ENCODE assay signal across 8 mouse cellular contexts in the genomic region with DNA sequence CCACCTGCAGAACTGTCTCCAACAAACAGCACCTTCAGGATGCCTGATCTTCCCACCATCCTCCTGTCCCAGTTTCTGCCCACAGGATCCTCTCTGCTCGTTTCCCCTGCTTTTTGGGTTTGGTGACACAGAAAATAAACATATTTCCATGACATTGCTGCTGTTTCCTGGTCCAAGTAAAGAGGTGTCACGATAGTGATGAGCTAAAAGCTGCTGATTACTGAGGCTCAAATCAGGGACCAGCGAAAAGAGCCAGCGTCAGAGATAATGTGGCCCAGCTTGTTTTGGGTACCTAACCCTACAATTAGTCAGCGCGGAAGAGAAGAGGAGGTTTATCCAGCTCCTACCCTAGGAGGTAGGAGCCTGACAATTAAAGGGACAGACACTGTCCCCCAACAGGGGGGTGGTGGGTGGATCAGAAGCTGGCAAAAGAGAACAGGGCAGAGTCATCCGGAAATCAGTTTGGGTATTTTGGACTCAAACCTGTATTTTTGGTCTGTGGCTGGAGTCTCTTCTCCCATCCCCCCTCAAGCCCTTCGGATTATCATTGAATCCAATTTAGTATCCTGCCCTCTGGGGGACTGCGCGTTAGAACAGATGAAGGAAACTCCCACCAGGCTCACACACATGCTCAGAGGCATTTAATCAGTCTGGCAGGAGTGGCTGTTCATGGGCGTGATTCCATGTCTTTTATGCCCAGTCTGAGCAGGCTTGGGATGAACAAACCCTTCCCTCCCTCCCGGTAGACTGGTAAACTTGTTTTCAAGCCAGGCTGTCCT. TPM values are rescaled to one million over a fixed set of nuclear protein-coding genes. Genes with fewer than 3 reads are reported as not detected.
DNase-seq lines count a peak whose midpoint lies in the region; ATAC-seq and TF ChIP-seq lines count a peak whose summit lies in the region.

No protein-coding gene starts in this region.

- no peak for TF ChIP-seq POLR2A in lung, adult 2 months (IDR thresholded peaks at IDR 0.05; ENCODE audit: borderline replicate concordance, extremely low read depth, low read depth, low read length)

- H3K27ac ChIP-seq in kidney, embryonic 14.5 days (ENCODE audit: low read depth, low read length) = no peak overlapping the region
- H3K27ac ChIP-seq in kidney, embryonic 16.5 days (ENCODE audit: low read length) = no peak overlapping the region
- H3K27ac ChIP-seq in embryonic facial prominence, embryonic 15.5 days (replicated peaks) = peak overlapping the region; percentile 73
- H3K27ac ChIP-seq in neural tube, embryonic 13.5 days (replicated peaks) = peak overlapping the region; percentile 96

- peaks cover 14% of the 10 kb centered on the region; the same call in 1 of the 2 replicates for H3K27me3 ChIP-seq in kidney, embryonic 14.5 days (ENCODE audit: control insufficient read depth, insufficient read depth, low read length)
- H3K27me3 ChIP-seq in kidney, embryonic 16.5 days (ENCODE audit: insufficient read depth, low read length) = peaks cover 19% of the 10 kb centered on the region
- peaks cover 75% of the 10 kb centered on the region for H3K27me3 ChIP-seq in embryonic facial prominence, embryonic 15.5 days
- H3K27me3 ChIP-seq in neural tube, embryonic 13.5 days = no peaks in the 10 kb centered on the region

- no peak overlapping the region for H3K9ac ChIP-seq in kidney, embryonic 14.5 days (ENCODE audit: low read depth, low read length)
- H3K9ac ChIP-seq in kidney, embryonic 16.5 days (replicated peaks; ENCODE audit: low read length) = no peak overlapping the region
- no peak overlapping the region for H3K9ac ChIP-seq in embryonic facial prominence, embryonic 15.5 days
- peak overlapping the region; percentile 58 for H3K9ac ChIP-seq in neural tube, embryonic 13.5 days

- peak; percentile 75 to 78 for DNase-seq in layer of hippocampus, adult 8-10 months (ENCODE audit: low spot score in 2 of 2)
- no peak for DNase-seq in lung, adult 2 months
- DNase-seq in ovary, postnatal 36 days (ENCODE audit: low spot score) = no peak
- DNase-seq in thymus, postnatal 25 days = no peak

- H3K9me3 ChIP-seq in kidney, embryonic 14.5 days (ENCODE audit: control insufficient read depth, low read length) = no peaks in the 10 kb centered on the region
- no peaks in the 10 kb centered on the region for H3K9me3 ChIP-seq in kidney, embryonic 16.5 days (ENCODE audit: low read length)
- no peaks in the 10 kb centered on the region for H3K9me3 ChIP-seq in embryonic facial prominence, embryonic 15.5 days (replicated peaks)
- no peaks in the 10 kb centered on the region for H3K9me3 ChIP-seq in neural tube, embryonic 13.5 days

- no peak for TF ChIP-seq CTCF in lung, adult 2 months (IDR thresholded peaks at IDR 0.05; ENCODE audit: insufficient read depth, low read length)

- no peak; the same call in 1 of the 2 replicates for ATAC-seq in kidney, embryonic 14.5 days (ENCODE audit: low FRiP score, low TSS enrichment)
- no peak for ATAC-seq in kidney, embryonic 16.5 days (ENCODE audit: low FRiP score, low TSS enrichment)
- ATAC-seq in embryonic facial prominence, embryonic 15.5 days (ENCODE audit: insufficient number of reproducible peaks, low FRiP score, low TSS enrichment, low read depth) = no peak
- peak; percentile 75 for ATAC-seq in neural tube, embryonic 13.5 days (ENCODE audit: low read depth)

- H3K36me3 ChIP-seq in kidney, embryonic 14.5 days (ENCODE audit: control insufficient read depth, insufficient read depth, low read length) = no peaks in the 10 kb centered on the region
- no peaks in the 10 kb centered on the region for H3K36me3 ChIP-seq in kidney, embryonic 16.5 days (ENCODE audit: insufficient read depth, low read length)
- no peaks in the 10 kb centered on the region for H3K36me3 ChIP-seq in embryonic facial prominence, embryonic 15.5 days
- H3K36me3 ChIP-seq in neural tube, embryonic 13.5 days = no peaks in the 10 kb centered on the region

- peaks cover 19% of the 10 kb centered on the region for H3K4me1 ChIP-seq in kidney, embryonic 14.5 days (ENCODE audit: control insufficient read depth, insufficient read depth, low read length)
- H3K4me1 ChIP-seq in kidney, embryonic 16.5 days (ENCODE audit: insufficient read depth, low read length) = peaks cover 27% of the 10 kb centered on the region
- peaks cover 17% of the 10 kb centered on the region for H3K4me1 ChIP-seq in embryonic facial prominence, embryonic 15.5 days
- peaks cover 51% of the 10 kb centered on the region for H3K4me1 ChIP-seq in neural tube, embryonic 13.5 days (replicated peaks)
- no peaks in the 10 kb centered on the region for H3K4me1 ChIP-seq in lung, adult 2 months (ENCODE audit: control insufficient read depth, insufficient read depth, low read length)

- 0 out of 2 replicates have a peak overlapping the region, but pooled peaks have one; percentile 4 for H3K4me2 ChIP-seq in kidney, embryonic 14.5 days (replicated peaks; ENCODE audit: low read depth, low read length)
- no peak overlapping the region; the same call in 1 of the 2 replicates for H3K4me2 ChIP-seq in kidney, embryonic 16.5 days (replicated peaks; ENCODE audit: low read depth, low read length)
- peak overlapping the region; percentile 51 for H3K4me2 ChIP-seq in embryonic facial prominence, embryonic 15.5 days (replicated peaks)
- peak overlapping the region; percentile 54 for H3K4me2 ChIP-seq in neural tube, embryonic 13.5 days

- WGBS in kidney, embryonic 14.5 days = 5% methylated on average over 12 of the region's 12 CpGs
- WGBS in kidney, embryonic 16.5 days = 11% methylated on average over 12 of the region's 12 CpGs
- 5% methylated on average over 12 of the region's 12 CpGs for WGBS in embryonic facial prominence, embryonic 15.5 days
- WGBS in neural tube, embryonic 13.5 days = 5% methylated on average over 12 of the region's 12 CpGs
- 23% methylated on average over 12 of the region's 12 CpGs for WGBS in lung, adult 2 months

- H3K4me3 ChIP-seq in kidney, embryonic 14.5 days (ENCODE audit: low read length) = no peak overlapping the region
- H3K4me3 ChIP-seq in kidney, embryonic 16.5 days (ENCODE audit: low read length) = no peak overlapping the region
- no peak overlapping the region for H3K4me3 ChIP-seq in embryonic facial prominence, embryonic 15.5 days (replicated peaks)
- H3K4me3 ChIP-seq in neural tube, embryonic 13.5 days = no peak overlapping the region
- H3K4me3 ChIP-seq in lung, adult 2 months (replicated peaks; ENCODE audit: extremely low read depth, low read depth, low read length) = no peak overlapping the region

RNA-seq across cellular contexts. Expression of gene Rhcg, which starts 40.2 kb away (rescaled TPM):
- 14.2 and 18.5 TPM in 2 replicates for polyA plus RNA-seq in kidney, embryonic 14.5 days (2014; fragmentation: Nextera tagmentation; extraction: Ambion mirVana)
- polyA plus RNA-seq in kidney, embryonic 16.5 days (2015; fragmentation: Nextera tagmentation; extraction: Ambion mirVana) = 54.3 and 68.2 TPM in 2 replicates
- polyA plus RNA-seq in embryonic facial prominence, embryonic 15.5 days (2015; fragmentation: Nextera tagmentation; extraction: Ambion mirVana) = 0.35 TPM in 1 of 2 replicates, not detected in the other
- total RNA-seq in layer of hippocampus, adult 8-10 months (2022) = 1 to 10 TPM in 1 of 4 experiments, under 1 TPM in 3; 0.59 to 2.7 (median 0.81) TPM
- polyA plus RNA-seq in neural tube, embryonic 13.5 days (2015; fragmentation: Nextera tagmentation; extraction: Ambion mirVana) = 3.4 and 6.8 TPM in 2 replicates
- not detected in 2 replicates for polyA plus RNA-seq in lung, adult 2 months (2012; rRNA removed)

Comparison
In these comparisons a context has a peak if more than half of its experiments do, and no peak if none do; other contexts are left out.
1. H3K27ac ChIP-seq: peak in embryonic facial prominence, embryonic 15.5 days (single experiment) and neural tube, embryonic 13.5 days (single experiment); none in kidney, embryonic 14.5 days (single experiment) and kidney, embryonic 16.5 days (single experiment).
2. DNase-seq: peak in layer of hippocampus, adult 8-10 months (2 of 2); none in lung, adult 2 months (single experiment), ovary, postnatal 36 days (single experiment) and thymus, postnatal 25 days (single experiment).